Mouse (Mus musculus): ENCODE results near the gene Msrb2.

The Msrb2 gene

GRCm38 (mm10) chr2:19390411-19391143 is 19.3 kb downstream of the Msrb2 start:
- DNase-seq, result no peak

GRCm38 (mm10) chr2:19391649-19392048 is 20.4 kb downstream of the Msrb2 start:
- no peak for DNase-seq

GRCm38 (mm10) chr2:19392793-19393192 is 21.6 kb downstream of the Msrb2 start:
- no peak for DNase-seq

GRCm38 (mm10) chr2:19405409-19405808 is 34.2 kb downstream of the Msrb2 start:
- DNase-seq, result no peak

- DNase-seq, result no peak
Observed at GRCm38 (mm10) chr2:19406531-19406930, 35.3 kb downstream of the Msrb2 start.

GRCm38 (mm10) chr2:19414222-19414965 is 43.2 kb downstream of the Msrb2 start:
- DNase-seq, result peak; percentile 16

- DNase-seq, result peak; percentile 3
Observed at GRCm38 (mm10) chr2:19415063-19415521, 43.9 kb downstream of the Msrb2 start.

GRCm38 (mm10) chr2:19416066-19416465 is 44.8 kb downstream of the Msrb2 start:
- DNase-seq, result no peak

GRCm38 (mm10) chr2:19419686-19420345 is 48.6 kb downstream of the Msrb2 start:
- no peak for DNase-seq

- DNase-seq, result no peak
Observed at GRCm38 (mm10) chr2:19422226-19422625, 51.0 kb downstream of the Msrb2 start.

GRCm38 (mm10) chr2:19423086-19423485 is 51.8 kb downstream of the Msrb2 start:
- no peak for DNase-seq

- DNase-seq, result no peak
Observed at GRCm38 (mm10) chr2:19429031-19429430, 57.8 kb downstream of the Msrb2 start.

GRCm38 (mm10) chr2:19429691-19430690 is 58.8 kb downstream of the Msrb2 start:
- DNase-seq, result no peak

GRCm38 (mm10) chr2:19430746-19431145 is 59.5 kb downstream of the Msrb2 start:
- DNase-seq, result no peak

- no peak for DNase-seq
Observed at GRCm38 (mm10) chr2:19431186-19431585, 59.9 kb downstream of the Msrb2 start.

GRCm38 (mm10) chr2:19431614-19432323 is 60.5 kb downstream of the Msrb2 start:
- no peak for DNase-seq

- no peak for DNase-seq
Observed at GRCm38 (mm10) chr2:19444346-19444745, 73.1 kb downstream of the Msrb2 start.

Measured in cerebellum, adult 11-12 months (tissue).